Mouse (Mus musculus) G1E (cell line): ENCODE data around the gene Ank. TPM values are rescaled to one million over a fixed set of nuclear protein-coding genes. Genes with fewer than 3 reads are reported as not detected.
A peak's percentile ranks its signal among the peaks of the same experiment; 100 is the strongest.

Experiments
- ATAC-seq: 2 replicates; pipeline ENCODE4 v1.8.0; 2016; ENCODE audit warnings: mild to moderate bottlenecking; ENCODE audit not compliant: insufficient number of reproducible peaks, poor library complexity, low FRiP score, severe bottlenecking; ENCODE audit errors: extremely low read depth
- DNase-seq: peaks from one replicate; pipeline ENCODE4 v3.0.0; 2012; ENCODE audit warnings: low spot score
- H3K27me3 ChIP-seq: 2 replicates; pipeline ENCODE4 v1.6.1; 2012; ENCODE audit warnings: mild to moderate bottlenecking, low read length, inconsistent platforms; ENCODE audit not compliant: insufficient read depth
- H3K36me3 ChIP-seq: replicated peaks from 2 replicates; pipeline ENCODE3; 2012; ENCODE audit warnings: mild to moderate bottlenecking, inconsistent platforms
- H3K4me1 ChIP-seq: 2 replicates; pipeline ENCODE4 v1.6.1; 2012; ENCODE audit warnings: low read depth, low read length, inconsistent platforms, mixed read lengths; ENCODE audit not compliant: insufficient read depth
- H3K4me3 ChIP-seq: 2 replicates; pipeline ENCODE4 v1.5.1; 2012; ENCODE audit warnings: low read depth, mild to moderate bottlenecking, inconsistent platforms, low read length, moderate library complexity, mixed read lengths
- H3K9me3 ChIP-seq: replicated peaks from 2 replicates; pipeline ENCODE4 v1.6.1; 2012; ENCODE audit warnings: inconsistent platforms
- CTCF ChIP-seq: IDR thresholded peaks from 2 replicates; pipeline ENCODE4 v1.5.1; 2012; ENCODE audit warnings: low read depth, low read length, inconsistent platforms, mixed read lengths
- GATA1 ChIP-seq: IDR thresholded peaks from 2 replicates; pipeline ENCODE4 v1.6.1; 2012; ENCODE audit warnings: borderline replicate concordance, low read length, inconsistent platforms, mixed read lengths
- GATA2 ChIP-seq: IDR thresholded peaks from 2 replicates; pipeline ENCODE4 v1.6.1; 2012; ENCODE audit warnings: low read depth, low read length, inconsistent platforms, borderline replicate concordance
- POLR2AphosphoS5 ChIP-seq: IDR thresholded peaks from 2 replicates; pipeline ENCODE4 v1.6.1; 2012; ENCODE audit warnings: low read depth, low read length, inconsistent platforms; ENCODE audit not compliant: insufficient replicate concordance
- TAL1 ChIP-seq: conservative IDR thresholded peaks from 2 replicates; pipeline ENCODE4 v1.6.1; 2012; ENCODE audit warnings: low read depth, low read length, inconsistent platforms, mixed read lengths
- polyA plus RNA-seq: library from polyadenylated mRNA; stranded (reverse); fragments of >175 nt; gene quantifications from 2 replicates; pipeline ENCODE4 v1.2.3, GENCODE M21; 2012
- total RNA-seq, 2 experiments: library from RNA; stranded (forward) in 1 of 2; stranded (reverse) in 1 of 2; fragments of 200-1000 nt in 1 of 2; fragments of >200 nt in 1 of 2; fragmentation: Nextera tagmentation in 1 of 2; gene quantifications; 2 replicates each; pipeline ENCODE4 v1.2.3; 2014 to 2017

Gene Ank
- total and polyA plus RNA-seq, 3 experiments = 37.0 to 145 (median 39.2) TPM

DNA sequence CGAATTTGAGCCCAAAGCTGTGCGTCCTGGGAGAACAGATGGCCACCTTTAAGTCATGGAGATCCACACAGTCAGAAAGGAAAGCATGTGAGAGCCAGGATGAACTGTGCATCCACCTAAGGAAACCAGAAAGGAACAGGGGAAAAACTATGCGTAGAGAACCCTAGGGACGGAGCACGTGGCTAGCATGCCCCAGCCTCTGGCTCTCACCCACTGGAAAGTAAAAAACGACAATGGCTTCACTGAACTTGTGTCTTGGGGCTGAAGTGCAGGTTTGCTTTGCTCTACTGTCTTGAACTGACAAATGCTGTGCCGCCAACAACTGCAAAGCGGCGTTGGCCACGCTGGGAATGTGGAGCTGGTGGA lies 159.4 kb downstream of the Ank start:
- H3K36me3 ChIP-seq = peaks cover 74% of the 10 kb centered on the region

DNA sequence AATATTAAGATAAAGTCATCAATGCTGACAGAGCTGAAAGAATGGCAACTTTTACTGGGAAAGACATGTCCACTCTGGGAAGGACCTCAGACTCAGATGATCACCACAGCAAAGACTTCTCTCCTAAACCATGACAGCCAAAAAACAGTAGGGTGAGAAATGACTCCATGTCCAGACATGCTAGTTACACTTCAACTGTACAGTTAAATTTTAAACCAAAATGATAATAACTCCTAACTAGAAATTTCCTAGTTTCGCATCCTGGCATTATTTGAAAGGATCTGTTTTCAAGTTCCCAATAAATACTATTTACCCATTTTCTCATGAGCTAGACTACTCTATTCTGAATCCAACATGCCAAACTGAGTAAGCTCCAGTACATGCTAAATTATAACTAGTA lies 159.8 kb downstream of the Ank start:
- no peaks in the 10 kb centered on the region for H3K9me3 ChIP-seq
- DNase-seq (no peak), ATAC-seq (no peak)
- H3K4me3 ChIP-seq = no peak overlapping the region
- peaks cover 70% of the 10 kb centered on the region for H3K36me3 ChIP-seq
- no peak for TF ChIP-seq GATA1
- no peak for TF ChIP-seq GATA2
- TF ChIP-seq CTCF = no peak
- no peak for TF ChIP-seq TAL1
- no peak for TF ChIP-seq POLR2AphosphoS5
- no peaks in the 10 kb centered on the region for H3K27me3 ChIP-seq
- H3K4me1 ChIP-seq = peaks cover 45% of the 10 kb centered on the region

More for the DNA sequence above, 159.4 kb downstream of the Ank start:
- TF ChIP-seq GATA2 (no peak), POLR2AphosphoS5 (no peak), CTCF (no peak), TAL1 (no peak), GATA1 (no peak)
- Histone ChIP-seq H3K9me3 (no peaks in the 10 kb centered on the region), H3K4me3 (no peak overlapping the region), H3K27me3 (no peaks in the 10 kb centered on the region), H3K4me1 (peaks cover 45% of the 10 kb centered on the region)
- no peak for ATAC-seq
- DNase-seq = no peak

DNA sequence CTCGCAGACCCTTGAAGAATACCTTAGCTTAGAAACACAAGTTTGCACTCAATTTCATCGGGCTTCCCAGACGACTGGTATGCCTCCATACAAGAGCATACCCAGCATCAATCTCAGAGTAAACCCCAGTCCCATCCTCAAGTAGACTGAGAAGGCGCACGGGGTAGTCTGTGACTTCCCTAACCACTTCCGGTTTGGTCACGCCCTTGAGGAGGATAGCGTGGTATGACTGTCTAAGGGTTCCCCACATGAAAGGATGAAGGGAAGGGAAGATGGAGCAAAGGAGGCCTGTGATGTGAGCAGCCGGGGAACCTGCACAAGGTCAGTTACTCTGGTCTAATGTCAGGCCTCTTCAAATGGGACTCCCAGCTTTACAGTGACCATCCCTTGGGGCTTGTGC lies 161.3 kb downstream of the Ank start:
- Histone ChIP-seq H3K27me3 (no peaks in the 10 kb centered on the region), H3K4me1 (peaks cover 41% of the 10 kb centered on the region), H3K9me3 (no peaks in the 10 kb centered on the region), H3K36me3 (peaks cover 58% of the 10 kb centered on the region), H3K4me3 (no peak overlapping the region; the same call in 1 of the 2 replicates)
- ATAC-seq (0 out of 2 replicates have a peak, but pooled peaks have one; percentile 17), DNase-seq (no peak)
- no peak for TF ChIP-seq CTCF
- TF ChIP-seq POLR2AphosphoS5 = no peak
- TF ChIP-seq GATA1 = no peak
- TF ChIP-seq TAL1 = no peak
- TF ChIP-seq GATA2 = no peak

DNA sequence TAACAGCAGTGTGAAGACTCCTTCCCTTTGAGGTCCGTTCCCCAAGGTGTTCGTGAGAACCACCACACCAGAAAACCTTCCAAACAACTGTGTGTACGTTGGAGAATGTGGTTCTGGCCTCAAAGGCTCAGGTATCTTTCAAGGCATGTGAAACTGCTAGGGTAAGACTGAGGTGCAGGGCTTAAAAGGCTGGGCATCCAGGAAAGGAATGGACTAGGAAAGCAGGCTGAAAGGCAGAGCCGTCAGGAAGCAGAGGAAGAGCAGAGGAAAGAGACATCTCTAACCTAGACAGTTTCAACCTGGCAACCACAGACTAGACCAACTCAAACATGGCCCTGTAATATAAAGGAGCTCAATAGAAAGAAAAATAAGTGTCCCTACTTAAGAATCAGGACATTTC lies 162.6 kb downstream of the Ank start:
- ATAC-seq (no peak), DNase-seq (no peak)
- H3K4me3 ChIP-seq = peak overlapping the region; percentile 52; the same call in 1 of the 2 replicates
- TF ChIP-seq GATA1 = no peak
- no peak for TF ChIP-seq CTCF
- TF ChIP-seq TAL1 = no peak
- TF ChIP-seq POLR2AphosphoS5 = no peak
- TF ChIP-seq GATA2 = no peak
- peaks cover 41% of the 10 kb centered on the region for H3K4me1 ChIP-seq
- H3K36me3 ChIP-seq = peaks cover 46% of the 10 kb centered on the region
- no peaks in the 10 kb centered on the region for H3K27me3 ChIP-seq
- H3K9me3 ChIP-seq = no peaks in the 10 kb centered on the region

DNA sequence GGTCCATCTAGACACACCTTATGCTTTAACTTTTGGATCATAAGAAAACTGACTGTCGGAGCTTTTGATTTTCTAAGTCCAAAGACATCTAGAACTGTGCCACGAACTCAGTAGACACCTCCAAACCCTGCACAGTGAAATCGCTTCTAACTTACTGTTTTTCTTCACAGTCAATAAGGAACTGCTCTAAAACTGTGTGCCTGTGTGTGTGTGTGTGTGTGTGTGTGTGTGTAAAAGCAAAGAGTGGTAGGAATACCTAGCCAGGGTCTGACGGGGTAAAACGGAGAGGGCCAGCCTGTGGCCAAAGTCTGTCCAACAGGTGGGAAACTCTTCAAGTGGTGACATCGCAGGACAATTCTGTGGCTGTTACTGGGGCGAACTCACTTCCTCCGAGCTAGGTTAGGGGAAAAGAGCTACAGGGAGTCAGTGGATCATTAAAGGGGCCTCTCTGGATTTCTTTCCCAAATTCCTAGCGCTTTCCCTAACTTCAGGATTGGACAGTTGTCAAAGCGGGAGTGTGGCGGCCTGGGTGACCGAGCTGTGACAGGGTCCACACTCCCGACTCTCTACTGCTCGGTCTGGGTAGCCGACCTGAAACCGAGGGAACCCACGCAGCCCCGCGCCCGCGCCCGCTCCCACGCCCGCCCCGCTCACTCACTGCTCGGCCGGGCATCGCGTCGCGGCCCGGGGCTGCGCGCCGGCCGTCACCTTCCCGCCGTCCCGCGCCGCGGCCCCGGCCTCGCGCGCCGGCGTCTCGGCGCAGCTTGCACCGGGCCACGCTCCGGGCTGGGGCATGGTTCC lies 163.5 kb downstream of the Ank start:
- Histone ChIP-seq H3K9me3 (no peaks in the 10 kb centered on the region), H3K4me1 (peaks cover 37% of the 10 kb centered on the region), H3K4me3 (peak overlapping the region; percentile 96), H3K36me3 (peaks cover 37% of the 10 kb centered on the region), H3K27me3 (no peaks in the 10 kb centered on the region)
- no peak for DNase-seq
- TF ChIP-seq TAL1 = no peak
- no peak for ATAC-seq

DNA sequence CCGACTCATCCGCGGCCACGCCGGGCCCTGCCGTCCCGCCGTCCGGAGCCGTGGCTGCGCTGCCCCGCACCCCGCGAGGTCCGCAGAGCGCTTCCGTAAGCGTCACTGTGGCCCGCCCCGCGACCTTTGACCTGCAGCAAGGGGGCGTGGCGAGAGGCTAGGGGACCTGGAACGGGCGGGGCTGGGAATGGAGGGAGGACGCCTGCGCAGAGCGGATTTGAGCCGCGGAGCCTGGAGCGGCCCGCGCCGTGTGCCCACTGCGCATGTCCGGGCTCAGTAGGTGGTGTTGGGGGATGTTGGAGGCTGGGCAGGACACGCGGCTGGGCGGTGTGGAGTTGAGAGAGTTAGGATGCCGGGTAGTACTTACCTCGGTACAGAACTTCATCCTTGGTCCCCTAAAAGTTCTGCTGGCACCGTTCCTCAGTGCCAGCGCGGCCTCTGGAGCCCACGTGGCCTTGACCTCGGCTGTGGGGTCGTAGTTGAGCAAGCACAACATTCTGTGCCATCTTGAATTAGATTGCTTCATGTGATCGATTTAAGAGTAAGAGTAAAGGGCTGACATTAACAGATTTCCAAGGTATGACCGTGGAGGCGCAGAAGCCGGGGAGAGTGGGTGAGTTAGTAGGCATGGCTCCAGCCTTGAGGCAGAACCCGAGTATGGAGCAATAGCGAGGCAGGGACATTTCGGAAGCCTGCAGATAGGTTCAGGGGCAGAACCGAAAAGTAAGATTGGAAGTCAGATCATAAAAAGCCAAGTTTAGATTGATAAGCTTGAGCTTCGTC lies 164.3 kb downstream of the Ank start, which contains the start of gene Otulin:
TSS of gene Otulin (minus strand) at position 93 of the 783 bp plus-strand sequence.
- peaks cover 29% of the 10 kb centered on the region for H3K36me3 ChIP-seq
- peak; percentile 94 for DNase-seq
- ATAC-seq = peak; percentile 81
- TF ChIP-seq POLR2AphosphoS5 (no peak), GATA1 (no peak), CTCF (no peak), GATA2 (no peak), TAL1 (no peak)
- no peaks in the 10 kb centered on the region for H3K27me3 ChIP-seq
- H3K9me3 ChIP-seq = no peaks in the 10 kb centered on the region
- peaks cover 31% of the 10 kb centered on the region for H3K4me1 ChIP-seq
- H3K4me3 ChIP-seq = peak within 1 kb of the TSS; percentile 96
